Mouse (Mus musculus): ENCODE results near the gene Wdr46.
"Not testable (repeated sequence)": the region's sequence is repeated elsewhere in the genome, so short reads cannot be mapped to it uniquely, and the experiment has no call there.

Gene Wdr46

GRCm38 (mm10) chr17:33940206-33940805 is at the start of gene Wdr46, which contains the start of gene Pfdn6:
TSS of gene Wdr46 (plus strand) at chr17:33940660.
TSS of gene Pfdn6 (minus strand) at chr17:33940343.
- peak; percentile 95 for DNase-seq (ENCODE audit: low read depth, low spot score)

- no peak for DNase-seq (ENCODE audit: low read depth, low spot score)
Observed at GRCm38 (mm10) chr17:33891357-33891756, 49.1 kb upstream of the Wdr46 start.

GRCm38 (mm10) chr17:33891892-33892291 is 48.6 kb upstream of the Wdr46 start:
- not testable (repeated sequence) for DNase-seq (ENCODE audit: low read depth, low spot score)

DNA sequence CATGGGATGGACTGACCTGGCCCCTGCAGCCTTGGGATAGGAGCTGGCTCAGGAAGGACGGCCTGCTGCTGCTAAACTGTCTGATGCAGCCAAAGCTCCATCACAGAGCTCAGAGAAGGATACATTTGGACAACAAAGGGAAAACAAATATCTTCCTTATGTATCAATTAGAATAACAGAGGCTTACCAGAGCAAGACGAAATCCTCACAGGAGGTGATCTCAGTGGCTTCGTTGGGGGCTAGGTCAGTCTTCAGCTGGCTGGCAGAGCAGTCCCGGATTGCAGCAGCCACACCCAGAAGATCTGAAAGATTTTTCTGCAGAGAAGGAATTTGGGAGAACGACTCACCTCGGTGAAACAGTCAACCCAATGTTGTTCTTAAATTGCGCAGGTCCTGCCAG is 48.0 kb upstream of the Wdr46 start:
- DNase-seq (ENCODE audit: low read depth, low spot score) = peak; percentile 93

DNA sequence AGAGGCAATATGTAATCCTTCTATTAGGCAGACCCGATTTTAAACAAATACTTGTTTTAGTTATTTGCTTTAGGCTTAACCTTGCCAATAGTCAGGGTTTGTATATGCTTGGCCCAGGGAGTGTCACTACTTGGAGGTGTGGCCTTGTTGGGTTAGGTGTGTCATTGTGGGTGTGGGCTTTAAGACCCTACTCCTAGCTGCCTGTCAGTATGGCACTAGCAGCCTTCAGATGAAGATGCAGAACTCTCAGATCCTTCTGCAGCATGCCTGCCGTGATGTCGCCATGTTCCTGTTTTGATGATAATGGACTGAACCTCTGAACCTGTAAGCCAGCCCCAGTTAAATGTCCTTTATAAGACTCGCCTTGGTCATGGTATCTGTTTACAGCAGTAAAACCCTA is 47.4 kb upstream of the Wdr46 start:
- peak; percentile 59 for DNase-seq (ENCODE audit: low read depth, low spot score)

- DNase-seq (ENCODE audit: low read depth, low spot score) = peak; percentile 90
Observed at GRCm38 (mm10) chr17:33897114-33897794, 43.2 kb upstream of the Wdr46 start.

DNA sequence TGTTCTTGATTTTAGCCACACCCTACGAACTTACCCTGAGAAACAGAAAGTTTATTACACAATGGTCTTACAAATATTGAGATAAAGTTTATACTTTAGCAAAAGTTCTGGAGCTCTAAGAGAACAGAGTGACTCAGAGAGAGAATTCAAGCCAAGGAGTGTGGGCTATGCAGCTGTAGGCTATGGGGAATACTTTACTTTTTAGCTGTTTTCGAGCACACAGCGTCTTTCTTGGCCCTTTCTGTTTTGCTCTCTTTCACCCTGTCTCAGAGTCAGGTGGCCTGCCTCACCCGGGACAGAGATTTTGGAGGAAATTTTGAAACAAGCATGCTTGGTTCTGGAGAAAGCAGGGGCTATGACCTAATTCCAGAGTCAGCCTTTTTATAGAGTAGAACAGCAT is 42.3 kb upstream of the Wdr46 start:
- not testable (repeated sequence) for DNase-seq (ENCODE audit: low read depth, low spot score)

GRCm38 (mm10) chr17:33899642-33900041 is 40.8 kb upstream of the Wdr46 start:
- peak; percentile 55 for DNase-seq (ENCODE audit: low read depth, low spot score)

GRCm38 (mm10) chr17:33900281-33900988 is 40.0 kb upstream of the Wdr46 start:
- DNase-seq (ENCODE audit: low read depth, low spot score) = no peak

DNA sequence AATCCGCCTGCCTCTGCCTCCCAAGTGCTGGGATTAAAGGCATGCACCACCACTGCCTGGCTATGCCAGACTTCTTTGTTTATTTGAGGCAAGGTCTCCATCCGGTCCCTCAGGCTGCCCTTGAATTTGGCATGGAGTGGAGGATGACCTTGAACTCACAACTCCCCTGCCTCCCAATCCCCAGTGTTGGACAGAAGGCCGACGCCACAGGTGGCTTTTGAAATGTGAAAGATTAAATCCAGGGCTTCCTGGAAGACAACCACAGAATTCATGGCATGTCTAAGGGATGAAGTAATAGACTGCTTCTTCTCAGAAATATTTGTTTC is 39.5 kb upstream of the Wdr46 start:
- DNase-seq (ENCODE audit: low read depth, low spot score) = peak; percentile 85

DNA sequence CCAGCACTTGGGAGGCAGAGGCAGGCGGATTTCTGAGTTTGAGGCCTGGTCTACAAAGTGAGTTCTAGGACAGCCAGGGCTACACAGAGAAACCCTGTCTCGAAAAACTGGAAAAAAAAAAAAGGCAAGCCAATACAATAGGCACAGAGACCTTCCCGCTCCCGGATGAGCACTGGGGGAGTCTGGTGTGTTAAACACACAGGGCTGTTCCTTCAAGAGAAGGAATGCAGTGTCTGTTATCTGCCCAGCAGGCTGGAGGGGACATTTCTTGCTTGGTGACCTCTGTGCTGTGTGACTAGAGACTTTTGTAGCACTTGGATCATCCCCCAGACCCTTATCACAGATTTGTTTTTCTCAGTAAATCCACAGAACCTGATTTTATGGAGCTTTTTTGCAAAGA is 38.8 kb upstream of the Wdr46 start:
- peak; percentile 53 for DNase-seq (ENCODE audit: low read depth, low spot score)

DNA sequence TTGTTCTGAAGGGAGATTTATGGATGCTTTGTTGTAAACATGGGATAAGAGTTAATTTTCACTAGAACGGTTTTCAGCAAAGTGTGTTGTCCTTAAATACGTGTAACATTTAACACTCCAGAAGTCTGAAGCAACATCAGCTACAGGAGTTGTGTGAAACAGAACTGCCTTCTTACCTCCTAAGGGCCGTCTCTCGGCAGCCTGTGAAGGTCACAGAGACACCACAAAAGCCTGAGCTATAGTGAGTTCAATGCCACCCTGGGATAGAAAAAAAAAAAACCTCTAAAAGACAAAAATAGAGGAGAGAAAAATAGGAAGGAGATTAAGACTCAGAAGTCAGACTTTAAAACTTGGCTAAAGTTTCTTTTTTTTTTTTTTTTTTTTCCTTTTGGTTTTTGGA is 38.4 kb upstream of the Wdr46 start:
- no peak for DNase-seq (ENCODE audit: low read depth, low spot score)

GRCm38 (mm10) chr17:33902491-33902890 is 38.0 kb upstream of the Wdr46 start:
- no peak for DNase-seq (ENCODE audit: low read depth, low spot score)

DNA sequence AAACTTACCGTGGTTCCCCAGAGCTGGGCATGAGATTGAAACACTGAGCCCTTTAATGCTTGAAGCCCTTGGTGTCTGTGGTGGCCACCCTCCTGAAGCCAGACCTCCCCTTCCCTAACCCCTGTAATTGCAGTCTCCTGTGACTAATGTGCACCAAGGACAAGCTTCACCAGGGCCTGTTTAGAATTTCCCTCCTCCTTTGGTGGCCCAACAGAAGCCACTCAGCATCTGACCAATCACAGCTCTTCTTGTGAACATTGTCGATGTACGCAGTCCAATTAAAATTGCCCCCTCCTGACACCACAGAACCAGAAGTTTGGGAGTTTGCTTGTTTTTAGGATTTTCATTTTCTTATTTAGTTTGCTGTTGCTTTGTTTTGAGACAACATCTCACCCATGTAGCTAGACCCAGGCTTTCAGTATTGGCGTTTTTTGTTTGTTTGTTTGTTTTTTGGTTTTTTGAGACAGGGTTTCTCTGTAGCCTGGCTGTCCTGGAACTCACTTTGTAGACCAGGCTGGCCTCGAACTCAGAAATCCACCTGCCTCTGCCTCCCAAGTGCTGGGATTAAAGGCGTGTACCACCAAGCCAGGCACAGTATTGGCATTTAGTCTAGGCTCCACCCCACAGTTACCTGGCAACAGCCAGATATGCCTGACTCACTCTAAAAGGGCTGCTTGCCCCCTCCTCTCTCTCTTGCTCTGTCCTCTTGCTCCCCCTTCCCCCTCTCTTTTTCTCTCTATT is 36.4 kb upstream of the Wdr46 start:
- DNase-seq (ENCODE audit: low read depth, low spot score) = peak; percentile 67

- DNase-seq (ENCODE audit: low read depth, low spot score) = not testable (repeated sequence)
Observed at GRCm38 (mm10) chr17:33904835-33905234, 35.6 kb upstream of the Wdr46 start, which contains the start of gene Platr17. TSS of gene Platr17 (plus strand) at chr17:33905135.

DNA sequence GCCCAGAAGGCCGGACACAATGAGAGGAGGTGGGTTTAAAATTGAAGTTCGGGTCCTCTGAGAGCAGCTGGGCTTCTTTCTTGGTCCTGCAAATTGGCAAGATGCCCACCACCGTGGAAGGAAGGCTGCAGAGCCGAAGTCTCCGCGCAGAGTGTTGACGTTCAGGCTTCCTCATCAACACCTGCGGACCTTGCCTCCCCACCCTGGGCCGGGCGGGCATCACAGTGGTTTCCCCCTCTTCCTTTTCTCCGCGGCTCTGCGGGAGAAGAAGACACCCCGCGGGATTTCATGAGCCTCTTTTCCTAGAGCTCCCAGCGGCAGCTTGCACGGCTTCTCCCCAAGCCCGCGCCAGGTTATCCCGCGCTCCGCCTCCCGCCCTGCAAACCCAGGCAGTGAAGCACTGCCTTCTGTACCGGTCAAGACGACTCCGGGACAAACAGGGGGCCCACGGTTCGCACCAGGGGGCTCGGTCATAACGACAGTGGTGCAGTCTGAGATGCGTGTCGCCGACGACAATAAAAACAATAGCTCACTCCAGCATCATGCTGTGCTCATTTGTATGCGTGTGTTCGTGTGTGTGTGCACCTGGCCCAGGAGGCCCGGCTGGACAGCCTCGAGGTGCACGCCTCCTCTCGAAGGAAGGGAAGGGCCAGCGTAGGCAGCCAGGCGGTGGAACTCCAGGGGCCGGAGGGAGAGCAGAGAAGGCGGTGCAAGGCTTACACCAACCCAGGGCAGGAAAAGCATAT is 32.0 kb upstream of the Wdr46 start:
- DNase-seq (ENCODE audit: low read depth, low spot score) = no peak

DNA sequence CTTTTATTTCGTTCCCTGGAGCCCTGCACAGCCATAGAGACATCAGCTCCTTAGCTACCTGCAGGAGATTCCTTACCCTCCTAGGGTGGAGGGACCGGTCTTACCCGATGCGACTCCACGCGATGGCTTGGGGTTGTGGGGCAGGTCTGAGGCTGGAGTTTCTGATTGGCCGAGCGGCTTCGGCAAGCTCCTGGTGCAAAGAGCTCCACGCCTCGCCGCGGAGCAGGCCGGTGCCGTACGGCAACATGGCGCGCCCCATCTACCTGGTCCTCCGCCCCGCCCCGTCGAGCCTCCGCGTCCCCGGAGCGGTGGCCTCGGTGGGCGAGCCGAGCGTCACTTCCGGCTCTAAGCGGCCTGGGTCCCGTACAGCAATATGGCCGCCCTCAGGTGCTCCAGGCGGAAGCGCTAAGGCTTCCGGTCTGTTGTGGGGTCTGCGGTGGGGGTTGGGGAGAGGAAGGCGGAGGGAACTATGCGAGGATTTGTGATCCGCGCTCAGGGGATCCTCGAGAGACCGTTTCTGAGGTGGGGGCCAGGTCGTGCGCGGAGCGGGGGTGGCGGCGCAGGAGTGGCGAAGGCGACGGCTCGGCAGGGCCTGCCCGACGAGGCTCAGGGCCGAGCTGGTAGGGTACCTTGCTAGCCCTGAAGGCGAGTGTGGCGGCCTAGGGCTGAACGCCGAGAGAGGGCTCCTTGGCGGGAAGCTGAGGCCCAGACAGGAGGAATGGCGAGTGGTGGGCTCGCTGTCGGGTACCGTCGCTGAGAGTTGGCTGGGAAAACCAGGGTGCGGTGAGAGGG is 31.2 kb upstream of the Wdr46 start, which contains the start of gene Daxx:
TSS of gene Daxx (plus strand) at position 338 of the 792 bp plus-strand sequence.
- peak; percentile 100 for DNase-seq (ENCODE audit: low read depth, low spot score)

DNA sequence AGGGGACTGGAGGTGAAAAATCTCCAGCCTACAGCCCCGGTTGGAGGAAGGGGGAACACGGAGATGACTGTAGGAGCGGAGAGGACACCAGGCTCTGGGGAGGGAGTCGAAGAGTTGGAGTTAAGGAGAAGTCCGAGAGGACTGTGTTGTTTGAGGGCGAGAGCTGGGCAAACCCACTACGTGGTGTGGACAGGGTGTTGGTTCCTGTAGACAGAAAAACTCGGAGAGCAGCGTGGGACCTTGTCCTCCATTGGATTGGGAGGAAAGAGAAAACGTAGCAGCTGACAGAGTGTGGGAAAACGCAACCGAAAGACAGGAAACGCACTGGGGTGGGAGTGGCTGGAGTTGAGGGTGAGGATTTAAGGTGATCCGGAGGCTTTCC is 30.6 kb upstream of the Wdr46 start:
- peak; percentile 53 for DNase-seq (ENCODE audit: low read depth, low spot score)

- peak; percentile 53 for DNase-seq (ENCODE audit: low read depth, low spot score)
Observed at GRCm38 (mm10) chr17:33910346-33911051, 30.0 kb upstream of the Wdr46 start.
